Mouse (Mus musculus) bone marrow macrophage, adult 2 months (primary cell): Measurements from ENCODE around the gene Dars2.

Experiments used
- CTCF ChIP-seq: IDR thresholded peaks from 2 replicates; pipeline ENCODE4 v1.5.1; 2012; ENCODE audit warnings: low read depth, mild to moderate bottlenecking, low read length, moderate library complexity
- POLR2A ChIP-seq: IDR thresholded peaks from 2 replicates; pipeline ENCODE4 v1.6.1; 2012; ENCODE audit warnings: mild to moderate bottlenecking, low read depth, low read length, borderline replicate concordance

DNA sequence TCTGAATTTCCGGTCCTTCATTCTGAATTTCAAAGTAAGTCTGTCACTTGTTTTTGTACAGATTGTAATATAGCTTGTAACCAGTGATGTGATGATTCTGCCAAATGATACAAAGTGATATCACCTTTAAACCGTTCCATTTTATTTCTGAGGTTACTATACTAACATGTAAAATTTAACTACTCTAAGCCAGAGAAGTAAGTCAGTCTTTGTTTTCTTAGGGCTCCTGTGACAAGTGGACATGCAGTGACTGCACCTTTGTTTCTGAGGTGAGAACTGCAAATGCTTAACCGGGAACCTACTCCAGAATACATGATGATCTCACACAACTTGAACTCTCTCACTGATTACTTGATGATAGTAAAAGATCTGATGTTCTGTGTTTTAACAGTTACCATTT, 32.5 kb downstream of the Dars2 start:
- TF ChIP-seq CTCF (no peak), POLR2A (no peak)
